Mouse (Mus musculus) heart, embryonic 10.5 days (tissue): ENCODE measurements around the gene Arhgap40. TPM values are rescaled to one million over a fixed set of nuclear protein-coding genes. Genes with fewer than 3 reads are reported as not detected.

Experiments
- DNase-seq: peaks from one replicate; pipeline ENCODE4 v3.0.0-alpha.2; 2017; ENCODE audit warnings: low spot score
- H3K27ac ChIP-seq: fragments of 300-500 bp; sonication (generic); 2 replicates; pipeline ENCODE4 v1.5.1; 2016; ENCODE audit warnings: mild to moderate bottlenecking
- H3K27me3 ChIP-seq: fragments of 300-500 bp; sonication (generic); 2 replicates; pipeline ENCODE4 v1.6.1; 2016; ENCODE audit warnings: mild to moderate bottlenecking; ENCODE audit not compliant: poor library complexity, insufficient read depth, severe bottlenecking
- H3K36me3 ChIP-seq: fragments of 300-500 bp; sonication (generic); 2 replicates; pipeline ENCODE4 v1.6.1; 2016; ENCODE audit warnings: mild to moderate bottlenecking, moderate library complexity
- H3K4me1 ChIP-seq: fragments of 300-500 bp; sonication (generic); 2 replicates; pipeline ENCODE4 v1.6.1; 2016; ENCODE audit warnings: mild to moderate bottlenecking
- H3K4me3 ChIP-seq: fragments of 300-500 bp; sonication (generic); 2 replicates; pipeline ENCODE4 v1.5.1; 2016; ENCODE audit warnings: mild to moderate bottlenecking, moderate library complexity
- H3K9me3 ChIP-seq: fragments of 300-500 bp; sonication (generic); 2 replicates; pipeline ENCODE4 v1.6.1; 2016; ENCODE audit warnings: mild to moderate bottlenecking, moderate library complexity
- WGBS: fragments of 180-500 bp; shearing (Covaris S2); methylation state at CpG from one replicate; pipeline ENCODE4 v1.1.7; 2016; 5-methylcytosine and 5-hydroxymethylcytosine counted together
- polyA plus RNA-seq: library from polyadenylated mRNA; unstranded; fragments of >200 nt; fragmentation: Nextera tagmentation; extraction: Ambion mirVana; gene quantifications from 2 replicates; pipeline ENCODE4 v1.2.1, GENCODE M21; 2016

Gene Arhgap40
- not detected in 2 replicates for polyA plus RNA-seq

DNA sequence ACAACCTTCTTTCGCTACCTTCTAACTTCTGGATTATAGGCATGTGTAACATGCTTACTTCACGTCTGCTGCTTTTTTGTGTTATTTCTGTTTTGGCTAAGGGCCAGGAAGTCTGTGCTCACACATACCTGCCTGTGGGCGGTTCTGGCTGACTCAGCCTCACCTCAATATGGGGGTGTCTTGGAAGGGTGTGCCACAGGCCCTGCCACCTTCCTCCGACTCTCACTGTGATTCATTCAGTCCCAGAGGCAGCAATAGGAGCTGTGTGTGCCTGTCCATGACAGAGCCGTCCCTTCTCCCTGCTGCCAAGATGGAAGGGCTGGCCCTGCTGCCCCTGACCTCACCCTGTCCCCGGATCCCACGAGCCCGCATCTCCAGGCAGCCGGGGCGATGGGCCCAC, at the start of gene Arhgap40:
Gene Arhgap40 (plus strand): TSS at position 269 of the 400 bp plus-strand sequence.
- Histone ChIP-seq H3K4me3 (no peak within 1 kb of the TSS), H3K9me3 (no peaks in the 10 kb centered on the region), H3K27me3 (0 out of 2 replicates have a peak, but pooled peaks cover 4% of the 10 kb centered on the region), H3K4me1 (peaks cover 5% of the 10 kb centered on the region; the same call in 1 of the 2 replicates), H3K27ac (no peak within 1 kb of the TSS), H3K36me3 (no peaks in the 10 kb centered on the region)
- DNase-seq = no peak
- 80% methylated on average over 10 of the region's 10 CpGs for WGBS

DNA sequence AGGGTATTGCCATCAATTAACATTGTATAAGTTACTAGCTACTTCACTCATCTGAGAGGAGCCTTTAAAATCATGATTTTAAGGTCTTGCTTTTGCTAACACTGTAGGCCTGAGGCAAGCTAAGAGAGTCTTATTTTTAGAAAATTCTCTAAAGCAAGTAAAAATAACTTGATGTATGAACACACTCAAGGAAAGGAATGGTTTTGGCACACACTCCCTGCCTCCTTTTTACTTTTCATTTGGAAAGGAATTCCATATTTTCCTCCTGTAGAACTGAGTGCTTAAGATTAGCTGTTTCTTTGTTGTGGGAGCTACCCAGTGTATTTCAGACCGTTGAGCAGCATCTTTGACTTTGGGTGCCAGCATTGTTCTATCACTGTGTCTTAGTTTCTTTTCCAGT, 38.4 kb upstream of the Arhgap40 start:
- H3K27ac ChIP-seq = no peak overlapping the region
- peaks cover 44% of the 10 kb centered on the region for H3K36me3 ChIP-seq
- H3K4me3 ChIP-seq = no peak overlapping the region
- 89% methylated on average over 1 of the region's 1 CpGs for WGBS
- H3K27me3 ChIP-seq = no peaks in the 10 kb centered on the region
- no peak for DNase-seq
- no peaks in the 10 kb centered on the region for H3K9me3 ChIP-seq
- no peaks in the 10 kb centered on the region for H3K4me1 ChIP-seq

DNA sequence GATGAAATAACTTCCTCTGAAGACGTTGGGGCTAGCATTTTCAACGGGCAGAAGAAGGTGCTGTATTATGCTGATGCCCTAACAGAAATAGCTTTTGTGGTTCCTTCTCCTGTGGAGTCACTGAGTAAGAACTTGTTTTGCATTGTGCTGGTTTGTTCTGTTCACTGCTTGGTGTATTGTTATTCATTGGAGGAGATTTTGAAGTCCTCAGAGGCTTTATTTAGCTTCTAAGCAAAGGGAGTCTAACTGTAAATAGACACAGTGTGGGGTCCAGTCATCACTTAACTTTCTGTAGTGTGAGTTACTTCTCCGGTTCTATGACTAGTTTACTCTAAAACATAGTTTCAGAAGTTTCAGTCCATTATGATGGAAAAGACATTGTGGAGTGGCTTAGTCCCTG, 35.0 kb upstream of the Arhgap40 start:
- peaks cover 70% of the 10 kb centered on the region for H3K36me3 ChIP-seq
- no peak overlapping the region for H3K4me3 ChIP-seq
- 87% methylated on average over 3 of the region's 3 CpGs for WGBS
- H3K9me3 ChIP-seq = no peaks in the 10 kb centered on the region
- no peaks in the 10 kb centered on the region for H3K27me3 ChIP-seq
- no peaks in the 10 kb centered on the region for H3K4me1 ChIP-seq
- no peak overlapping the region for H3K27ac ChIP-seq
- DNase-seq = no peak

DNA sequence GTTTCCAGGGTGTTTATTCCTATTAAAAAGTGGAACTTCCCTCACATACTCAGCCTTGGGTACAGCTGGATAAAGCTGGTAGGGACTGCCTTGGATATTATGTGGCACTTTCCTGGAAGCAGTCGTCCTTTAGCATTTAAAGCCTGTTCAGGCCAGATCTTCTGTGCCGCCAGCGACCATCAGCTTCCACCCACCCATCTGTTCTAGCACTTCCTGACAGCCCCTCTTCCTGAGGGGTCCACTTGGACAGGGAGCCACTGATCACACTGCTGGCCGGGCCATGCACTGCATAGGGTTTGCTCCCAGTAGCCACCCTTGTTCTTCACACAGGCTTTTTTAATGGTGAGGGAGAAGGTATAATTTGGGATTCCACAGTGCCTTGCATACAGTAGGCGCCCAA, 14.1 kb upstream of the Arhgap40 start:
- Histone ChIP-seq H3K4me3 (no peak overlapping the region), H3K27me3 (no peaks in the 10 kb centered on the region), H3K4me1 (0 out of 2 replicates have a peak, but pooled peaks cover 5% of the 10 kb centered on the region), H3K36me3 (peaks cover 57% of the 10 kb centered on the region), H3K9me3 (no peaks in the 10 kb centered on the region), H3K27ac (no peak overlapping the region)
- no peak for DNase-seq
- WGBS = 82% methylated on average over 5 of the region's 5 CpGs

DNA sequence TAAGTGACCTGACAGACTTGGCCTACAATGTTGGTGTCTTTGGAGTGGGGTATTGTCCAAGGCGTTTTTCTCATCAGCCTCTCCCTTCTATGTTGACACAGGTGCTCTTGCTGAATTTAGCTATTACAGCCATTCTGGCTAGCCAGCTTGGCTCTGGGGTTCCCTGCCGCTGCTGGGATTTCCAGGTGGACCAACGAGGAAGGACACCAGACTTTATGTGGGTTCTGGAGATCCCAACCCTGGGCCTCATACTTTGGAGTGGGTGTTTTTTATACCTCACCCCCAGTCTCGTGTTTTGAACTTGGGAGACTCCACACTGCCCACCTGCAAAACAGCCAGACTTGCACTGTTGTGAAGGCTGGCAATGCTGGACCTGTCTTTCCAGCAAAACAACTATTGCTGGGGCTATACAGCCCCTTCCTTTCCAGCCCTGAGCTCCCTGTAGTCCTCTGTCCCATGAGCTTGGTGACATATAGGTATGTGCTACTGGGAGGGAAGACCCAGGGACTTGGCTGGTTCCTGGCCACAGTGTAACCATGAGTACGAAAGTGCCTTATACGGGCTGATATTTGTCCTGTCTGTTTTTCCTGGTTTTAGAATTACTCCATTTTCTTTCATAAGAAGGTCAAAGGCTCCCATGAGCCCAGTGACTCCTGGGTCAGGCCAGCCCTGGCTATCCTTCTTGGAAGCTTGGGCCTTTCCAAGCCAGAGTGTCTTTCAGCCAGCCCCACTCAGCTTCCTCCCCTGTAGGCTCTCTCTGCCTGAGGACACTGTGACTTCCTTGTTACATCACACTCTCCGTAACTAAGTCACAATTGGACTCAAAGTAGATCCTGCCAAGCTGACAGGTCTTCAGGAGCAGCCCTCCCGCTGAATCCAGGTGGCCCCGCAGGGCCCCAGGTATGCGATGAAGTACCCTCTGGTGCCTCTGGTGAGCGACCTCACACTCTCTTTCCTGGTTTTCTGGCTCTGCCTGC, 10.5 kb upstream of the Arhgap40 start, which contains the start of gene Adig:
Gene Adig (plus strand): TSS at position 777 of the 977 bp plus-strand sequence.
- DNase-seq = no peak

DNA sequence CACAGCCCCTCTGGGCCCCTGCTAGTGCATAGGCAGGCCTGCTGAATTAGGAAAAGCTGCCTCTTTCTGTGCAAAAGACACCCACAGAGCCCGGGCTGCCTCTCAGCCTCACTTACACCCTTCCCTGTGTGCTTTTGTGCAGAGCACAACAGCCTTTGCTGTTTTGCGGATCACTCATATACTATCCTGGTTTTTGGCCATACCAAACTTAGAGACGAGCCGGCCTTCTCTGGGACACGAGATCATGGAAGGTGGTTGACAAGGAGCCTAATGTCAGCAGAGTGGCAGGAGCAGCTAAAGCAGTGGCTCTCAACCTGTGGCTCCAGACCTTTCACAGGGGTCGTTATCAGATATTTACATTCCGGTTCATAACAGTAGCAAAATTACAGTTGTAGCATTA, 9.4 kb upstream of the Arhgap40 start:
- Histone ChIP-seq H3K9me3 (no peaks in the 10 kb centered on the region), H3K27me3 (no peaks in the 10 kb centered on the region), H3K4me1 (0 out of 2 replicates have a peak, but pooled peaks cover 5% of the 10 kb centered on the region), H3K4me3 (no peak overlapping the region), H3K27ac (no peak overlapping the region), H3K36me3 (peaks cover 12% of the 10 kb centered on the region)
- 80% methylated on average over 7 of the region's 7 CpGs for WGBS
- peak; percentile 52 for DNase-seq

More for the DNA sequence above, 10.5 kb upstream of the Arhgap40 start, which contains the start of gene Adig:
- H3K9me3 ChIP-seq = no peaks in the 10 kb centered on the region
- H3K27me3 ChIP-seq = no peaks in the 10 kb centered on the region
- H3K4me3 ChIP-seq = no peak within 1 kb of the TSS
- WGBS = 74% methylated on average over 11 of the region's 11 CpGs
- H3K27ac ChIP-seq = no peak within 1 kb of the TSS
- H3K4me1 ChIP-seq = 0 out of 2 replicates have a peak, but pooled peaks cover 5% of the 10 kb centered on the region
- H3K36me3 ChIP-seq = peaks cover 22% of the 10 kb centered on the region

DNA sequence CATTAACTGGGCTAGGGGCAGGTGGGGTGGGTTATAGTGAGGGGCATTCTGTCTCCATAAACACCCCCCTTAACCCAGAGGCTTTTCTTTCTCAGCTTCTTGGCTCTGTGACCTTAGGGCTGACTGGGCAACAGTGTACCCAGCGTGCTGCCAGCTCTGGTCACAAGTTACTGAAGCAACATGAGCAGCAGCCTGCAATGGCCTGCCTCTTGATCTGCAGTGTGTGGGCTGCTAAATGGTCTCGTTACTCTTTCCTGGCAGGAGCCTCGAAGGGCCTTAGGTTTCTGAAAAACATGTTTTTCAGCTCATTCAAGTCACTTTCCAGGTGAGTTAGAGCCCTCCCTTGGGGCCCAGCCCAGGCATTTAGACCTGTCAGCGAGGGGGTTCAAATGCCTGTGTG, 8.9 kb upstream of the Arhgap40 start:
- Histone ChIP-seq H3K36me3 (peaks cover 9% of the 10 kb centered on the region; the same call in 1 of the 2 replicates), H3K27ac (no peak overlapping the region), H3K4me1 (0 out of 2 replicates have a peak, but pooled peaks cover 5% of the 10 kb centered on the region), H3K4me3 (no peak overlapping the region), H3K27me3 (no peaks in the 10 kb centered on the region), H3K9me3 (no peaks in the 10 kb centered on the region)
- WGBS = 77% methylated on average over 4 of the region's 4 CpGs
- DNase-seq = no peak

DNA sequence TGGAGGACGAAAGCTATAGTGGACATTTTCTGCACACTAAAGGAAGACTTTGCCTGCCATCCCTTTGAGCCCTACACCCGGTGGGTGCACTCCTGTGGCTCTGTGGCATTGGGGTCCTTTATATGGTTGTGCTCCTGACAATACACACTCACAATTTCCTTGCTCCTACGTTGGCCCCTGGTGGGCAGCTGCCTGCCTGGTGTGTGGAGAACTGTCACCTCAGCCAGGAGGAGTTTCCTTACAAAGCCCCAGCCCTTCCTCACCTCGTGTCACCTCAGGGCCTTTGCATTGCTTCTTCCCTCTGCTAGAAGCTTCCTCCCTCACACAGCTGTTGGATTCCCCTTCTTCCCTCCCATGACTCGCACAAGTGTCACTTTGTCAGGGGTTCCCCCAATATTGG, 6.1 kb upstream of the Arhgap40 start:
- Histone ChIP-seq H3K27me3 (no peaks in the 10 kb centered on the region), H3K9me3 (no peaks in the 10 kb centered on the region), H3K4me3 (no peak overlapping the region), H3K27ac (no peak overlapping the region), H3K36me3 (no peaks in the 10 kb centered on the region), H3K4me1 (peaks cover 10% of the 10 kb centered on the region; the same call in 1 of the 2 replicates)
- DNase-seq = peak; percentile 64
- WGBS = 78% methylated on average over 5 of the region's 5 CpGs

DNA sequence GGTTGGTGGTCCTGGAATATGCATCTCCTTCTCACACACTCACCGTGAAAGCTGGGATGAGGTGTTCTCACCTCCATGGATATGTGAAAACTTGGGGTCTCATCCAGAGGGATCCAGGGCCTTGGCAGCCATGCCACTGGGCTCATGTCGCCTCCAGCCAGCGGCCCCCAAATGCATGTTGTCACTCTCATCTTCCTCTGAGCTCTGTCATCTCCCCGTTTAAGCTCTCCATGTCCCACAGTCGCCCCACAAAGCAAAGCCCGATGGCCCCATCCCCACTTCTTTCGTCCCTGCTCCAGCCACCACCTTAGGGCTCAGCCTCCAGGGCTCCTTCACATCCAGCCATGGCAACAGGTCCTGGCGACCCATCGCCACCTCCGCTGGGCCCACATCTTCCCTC, 5.5 kb upstream of the Arhgap40 start:
- Histone ChIP-seq H3K36me3 (no peaks in the 10 kb centered on the region), H3K27ac (no peak overlapping the region), H3K9me3 (no peaks in the 10 kb centered on the region), H3K4me1 (peaks cover 10% of the 10 kb centered on the region; the same call in 1 of the 2 replicates), H3K4me3 (no peak overlapping the region), H3K27me3 (no peaks in the 10 kb centered on the region)
- 86% methylated on average over 10 of the region's 10 CpGs for WGBS
- no peak for DNase-seq

DNA sequence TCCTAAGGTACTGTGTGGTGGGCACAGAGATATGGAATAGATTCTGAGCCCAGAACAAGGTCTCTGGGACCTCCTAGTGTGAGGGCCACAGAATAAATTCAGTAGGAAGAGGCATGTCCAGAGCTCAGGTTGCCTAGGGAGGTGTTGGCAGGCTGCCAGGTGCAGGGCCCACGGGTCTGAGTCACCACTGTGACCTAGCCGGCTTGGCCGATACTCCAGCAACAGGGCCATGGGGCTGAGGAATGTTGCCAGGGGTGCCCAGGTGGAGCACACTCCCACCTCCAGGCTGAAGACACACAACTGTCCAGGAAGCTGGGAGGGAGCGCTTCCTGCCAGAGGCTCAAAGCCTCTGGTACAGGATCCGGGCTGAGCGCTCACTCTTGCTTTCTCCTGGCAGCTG, 1.9 kb upstream of the Arhgap40 start:
- H3K4me1 ChIP-seq = peaks cover 5% of the 10 kb centered on the region; the same call in 1 of the 2 replicates
- 0 out of 2 replicates have a peak, but pooled peaks cover 4% of the 10 kb centered on the region for H3K27me3 ChIP-seq
- no peak overlapping the region for H3K4me3 ChIP-seq
- H3K36me3 ChIP-seq = no peaks in the 10 kb centered on the region
- H3K27ac ChIP-seq = no peak overlapping the region
- peak; percentile 81 for DNase-seq
- 62% methylated on average over 6 of the region's 6 CpGs for WGBS
- H3K9me3 ChIP-seq = no peaks in the 10 kb centered on the region

DNA sequence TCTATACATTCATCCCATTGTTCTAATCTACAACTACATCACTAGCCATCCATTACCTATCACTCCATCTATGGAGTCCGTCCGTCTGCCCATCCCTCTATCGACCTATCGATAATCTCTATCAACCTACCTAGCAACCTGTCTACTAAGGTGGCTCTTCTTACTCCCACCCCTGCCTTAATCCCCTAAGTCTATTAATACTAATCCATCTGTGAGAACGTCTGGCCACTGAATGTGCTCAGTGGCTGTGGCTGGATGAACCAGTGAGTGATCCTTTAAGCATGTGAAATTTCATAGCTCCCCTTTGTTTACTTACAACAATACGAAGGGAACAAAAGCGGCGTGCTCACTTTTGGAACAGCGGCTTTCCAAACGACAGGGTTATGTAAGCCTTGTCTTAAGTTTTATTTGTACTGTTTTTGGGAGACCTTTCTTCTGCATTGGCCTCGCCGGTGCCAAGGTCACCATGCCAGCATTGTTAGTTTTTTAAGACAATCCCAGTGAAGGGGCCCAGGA, 1.3 kb downstream of the Arhgap40 start:
- Histone ChIP-seq H3K27me3 (0 out of 2 replicates have a peak, but pooled peaks cover 4% of the 10 kb centered on the region), H3K4me1 (peaks cover 6% of the 10 kb centered on the region; the same call in 1 of the 2 replicates), H3K4me3 (no peak overlapping the region), H3K9me3 (no peaks in the 10 kb centered on the region), H3K27ac (no peak overlapping the region), H3K36me3 (no peaks in the 10 kb centered on the region)
- no peak for DNase-seq
- WGBS = 87% methylated on average over 12 of the region's 12 CpGs

DNA sequence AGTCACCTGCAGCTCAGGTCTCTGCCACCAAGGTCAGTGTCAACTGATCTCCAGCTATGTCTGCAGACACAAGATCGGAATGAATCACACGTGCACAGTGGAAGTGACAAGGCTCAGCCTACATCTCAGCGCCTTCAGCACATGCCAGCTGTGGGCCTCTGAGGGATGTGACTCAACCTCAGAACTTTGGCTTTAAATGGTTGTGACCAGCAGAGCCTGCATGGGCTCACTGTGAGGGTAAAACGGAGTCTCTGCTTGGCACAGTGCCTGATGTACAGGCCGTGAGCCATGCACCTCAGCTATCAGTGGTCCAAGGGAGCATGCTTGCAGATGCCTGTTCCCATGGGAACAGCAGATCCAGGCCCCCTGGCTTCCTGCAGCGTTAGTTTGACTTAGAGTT, 6.0 kb downstream of the Arhgap40 start:
- no peak for DNase-seq
- Histone ChIP-seq H3K4me1 (peaks cover 10% of the 10 kb centered on the region), H3K4me3 (no peak overlapping the region), H3K36me3 (no peaks in the 10 kb centered on the region), H3K9me3 (no peaks in the 10 kb centered on the region), H3K27me3 (no peaks in the 10 kb centered on the region), H3K27ac (no peak overlapping the region)
- WGBS = 69% methylated on average over 6 of the region's 6 CpGs

DNA sequence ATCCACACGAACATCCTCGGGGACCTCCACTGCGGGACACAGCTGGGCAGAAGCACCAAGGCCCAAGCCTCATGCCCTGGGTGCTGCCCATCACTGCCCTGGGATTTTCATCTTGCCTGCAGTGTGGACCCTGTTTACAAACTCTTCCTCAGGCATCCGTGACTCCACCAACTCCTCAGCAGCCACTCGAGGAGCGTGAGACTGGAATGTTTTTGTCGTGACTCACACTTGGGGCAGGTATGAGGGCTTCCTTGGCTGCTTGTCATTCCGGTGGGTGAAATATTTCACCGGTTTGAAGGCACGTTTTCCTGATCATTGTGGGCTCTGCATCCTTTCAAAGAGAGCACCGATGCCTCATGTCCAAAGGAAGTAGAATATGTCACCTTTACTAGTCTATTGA, 6.5 kb downstream of the Arhgap40 start:
- H3K9me3 ChIP-seq = no peaks in the 10 kb centered on the region
- H3K36me3 ChIP-seq = no peaks in the 10 kb centered on the region
- no peaks in the 10 kb centered on the region for H3K27me3 ChIP-seq
- no peak overlapping the region for H3K27ac ChIP-seq
- no peak overlapping the region for H3K4me3 ChIP-seq
- no peak for DNase-seq
- H3K4me1 ChIP-seq = peaks cover 10% of the 10 kb centered on the region
- 61% methylated on average over 11 of the region's 11 CpGs for WGBS
